Comparison of ENCODE assay signal across 8 mouse cellular contexts in the genomic region with DNA sequence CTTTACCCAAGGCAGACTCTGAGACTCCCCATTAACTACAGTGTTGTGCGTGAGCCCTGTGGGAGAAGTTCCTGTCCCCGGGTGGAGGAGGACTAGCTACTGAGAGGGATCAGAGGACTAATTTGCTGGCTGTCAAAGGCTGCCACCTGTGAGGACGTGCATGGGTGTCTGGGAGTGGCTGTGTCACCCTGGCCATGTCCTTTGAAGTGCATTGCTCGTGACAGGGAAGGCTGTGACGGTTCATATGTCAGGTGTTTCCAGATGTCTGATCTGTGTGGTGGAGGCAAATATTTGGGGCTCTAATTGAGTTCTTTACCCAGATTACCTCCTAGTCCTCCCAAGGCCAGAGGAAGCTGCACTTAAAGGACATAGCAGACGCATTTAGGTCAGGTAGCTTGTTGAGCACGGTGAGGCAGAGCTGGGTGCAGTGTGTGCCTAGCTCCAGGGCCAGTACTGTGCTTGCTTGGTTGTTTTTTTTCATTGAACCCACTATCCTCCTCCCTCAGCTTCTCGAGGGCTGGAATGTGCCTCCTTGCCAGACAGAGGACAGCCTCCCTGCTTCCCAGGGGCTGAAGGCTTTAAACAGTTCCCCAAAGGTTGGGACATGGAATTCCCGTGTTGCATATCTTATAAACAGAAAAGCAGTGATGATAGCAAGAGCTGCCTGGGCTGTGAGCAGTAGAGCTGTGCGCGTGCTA. TPM values are rescaled to one million over a fixed set of nuclear protein-coding genes. Genes with fewer than 3 reads are reported as not detected.
DNase-seq lines count a peak whose midpoint lies in the region; ATAC-seq lines count a peak whose summit lies in the region.

No protein-coding gene starts in this region.

- DNase-seq in lung, postnatal 36 days = no peak
- no peak for DNase-seq in spleen, adult 12 weeks (ENCODE audit: low spot score)
- DNase-seq in adrenal gland, postnatal 14 days = no peak

- H3K4me1 ChIP-seq in erythroblast, embryonic 14.5 days (ENCODE audit: control insufficient read depth) = peaks cover 43% of the 10 kb centered on the region
- H3K4me1 ChIP-seq in lung, embryonic 15.5 days = peaks cover 69% of the 10 kb centered on the region
- peaks cover 41% of the 10 kb centered on the region for H3K4me1 ChIP-seq in intestine, embryonic 15.5 days (replicated peaks)
- H3K4me1 ChIP-seq in stomach, embryonic 14.5 days (ENCODE audit: control insufficient read depth, insufficient read depth, low read length) = peaks cover 42% of the 10 kb centered on the region

- H3K4me2 ChIP-seq in lung, embryonic 15.5 days = peak overlapping the region; percentile 96
- H3K4me2 ChIP-seq in intestine, embryonic 15.5 days (replicated peaks) = peak overlapping the region; percentile 96
- H3K4me2 ChIP-seq in stomach, embryonic 14.5 days (replicated peaks; ENCODE audit: low read depth, low read length) = peak overlapping the region; percentile 95; the same call in 1 of the 2 replicates

- no peaks in the 10 kb centered on the region for H3K9me3 ChIP-seq in erythroblast, embryonic 14.5 days (ENCODE audit: control insufficient read depth, low read length)
- H3K9me3 ChIP-seq in lung, embryonic 15.5 days = no peaks in the 10 kb centered on the region
- no peaks in the 10 kb centered on the region for H3K9me3 ChIP-seq in intestine, embryonic 15.5 days
- H3K9me3 ChIP-seq in stomach, embryonic 14.5 days (ENCODE audit: control insufficient read depth, low read depth, low read length) = no peaks in the 10 kb centered on the region

- peak overlapping the region; percentile 78 for H3K4me3 ChIP-seq in erythroblast, embryonic 14.5 days (replicated peaks)
- peak overlapping the region; percentile 82 for H3K4me3 ChIP-seq in lung, embryonic 15.5 days
- H3K4me3 ChIP-seq in intestine, embryonic 15.5 days (replicated peaks) = 0 out of 2 replicates have a peak overlapping the region, but pooled peaks have one; percentile 80
- H3K4me3 ChIP-seq in stomach, embryonic 14.5 days (ENCODE audit: low read depth, low read length) = peak overlapping the region; percentile 75; the same call in 1 of the 2 replicates

- no peak overlapping the region for H3K27ac ChIP-seq in lung, embryonic 15.5 days
- H3K27ac ChIP-seq in intestine, embryonic 15.5 days = no peak overlapping the region
- no peak overlapping the region for H3K27ac ChIP-seq in stomach, embryonic 14.5 days (ENCODE audit: low read length)

- H3K36me3 ChIP-seq in erythroblast, embryonic 14.5 days (ENCODE audit: control insufficient read depth) = peaks cover 62% of the 10 kb centered on the region
- H3K36me3 ChIP-seq in lung, embryonic 15.5 days = 0 out of 2 replicates have a peak, but pooled peaks cover 7% of the 10 kb centered on the region
- no peaks in the 10 kb centered on the region for H3K36me3 ChIP-seq in intestine, embryonic 15.5 days
- peaks cover 5% of the 10 kb centered on the region; the same call in 1 of the 2 replicates for H3K36me3 ChIP-seq in stomach, embryonic 14.5 days (ENCODE audit: control insufficient read depth, insufficient read depth, low read length)

- WGBS in lung, embryonic 15.5 days = 36% methylated on average over 11 of the region's 11 CpGs
- WGBS in intestine, embryonic 15.5 days = 37% methylated on average over 11 of the region's 11 CpGs
- 32% methylated on average over 11 of the region's 11 CpGs for WGBS in stomach, embryonic 14.5 days

- no peaks in the 10 kb centered on the region for H3K27me3 ChIP-seq in erythroblast, embryonic 14.5 days (ENCODE audit: control insufficient read depth)
- no peaks in the 10 kb centered on the region for H3K27me3 ChIP-seq in lung, embryonic 15.5 days
- no peaks in the 10 kb centered on the region for H3K27me3 ChIP-seq in intestine, embryonic 15.5 days (replicated peaks)
- H3K27me3 ChIP-seq in stomach, embryonic 14.5 days (ENCODE audit: control insufficient read depth, insufficient read depth, low read length) = no peaks in the 10 kb centered on the region

- H3K9ac ChIP-seq in lung, embryonic 15.5 days = peak overlapping the region; percentile 18; the same call in 1 of the 2 replicates
- peak overlapping the region; percentile 3; the same call in 1 of the 2 replicates for H3K9ac ChIP-seq in intestine, embryonic 15.5 days
- no peak overlapping the region for H3K9ac ChIP-seq in stomach, embryonic 14.5 days (replicated peaks; ENCODE audit: low read depth, low read length)

- ATAC-seq in erythroblast, adult 5-6 weeks (replicated peaks; ENCODE audit: low FRiP score, poor library complexity, severe bottlenecking) = no peak
- ATAC-seq in lung, embryonic 15.5 days (ENCODE audit: borderline replicate concordance, extremely low read depth, low FRiP score, low TSS enrichment) = no peak
- no peak for ATAC-seq in intestine, embryonic 15.5 days
- ATAC-seq in stomach, embryonic 14.5 days (ENCODE audit: insufficient number of reproducible peaks, insufficient read depth, low FRiP score, low read depth) = no peak

RNA-seq across cellular contexts. Expression of a gene that starts 3.3 kb away (rescaled TPM):
- polyA plus RNA-seq in erythroblast, embryonic 14.5 days (2012) = 0.91 and 1.4 TPM in 2 replicates
- total RNA-seq in erythroblast, adult 5-6 weeks (2015; ENCODE audit: low replicate concordance) = 0.96 and 3.8 TPM in 2 replicates
- total RNA-seq in erythroblast, adult 5-6 weeks (2017; ENCODE audit: low replicate concordance) = 2.1 and 4.5 TPM in 2 replicates
- polyA plus RNA-seq in lung, embryonic 15.5 days (2015; fragmentation: Nextera tagmentation; extraction: Ambion mirVana) = 66.0 and 71.8 TPM in 2 replicates
- polyA plus RNA-seq in intestine, embryonic 15.5 days (2015; fragmentation: Nextera tagmentation; extraction: Ambion mirVana) = 43.7 and 45.4 TPM in 2 replicates
- polyA plus RNA-seq in stomach, embryonic 14.5 days (2014; fragmentation: Nextera tagmentation; extraction: Ambion mirVana) = 46.3 and 50.4 TPM in 2 replicates
- total RNA-seq in adrenal gland, postnatal 14 days (2021) = 5.8 TPM in 2 replicates

RNA-seq across cellular contexts. Expression of a gene that starts 23.4 kb away (rescaled TPM):
- 0.24 and 0.38 TPM in 2 replicates for polyA plus RNA-seq in erythroblast, embryonic 14.5 days (2012)
- total RNA-seq in erythroblast, adult 5-6 weeks (2015; ENCODE audit: low replicate concordance) = 3.6 and 5.0 TPM in 2 replicates
- total RNA-seq in erythroblast, adult 5-6 weeks (2017; ENCODE audit: low replicate concordance) = 1.9 and 2.8 TPM in 2 replicates
- 14.1 and 15.7 TPM in 2 replicates for polyA plus RNA-seq in lung, embryonic 15.5 days (2015; fragmentation: Nextera tagmentation; extraction: Ambion mirVana)
- polyA plus RNA-seq in intestine, embryonic 15.5 days (2015; fragmentation: Nextera tagmentation; extraction: Ambion mirVana) = 13.3 and 13.6 TPM in 2 replicates
- 16.0 and 16.4 TPM in 2 replicates for polyA plus RNA-seq in stomach, embryonic 14.5 days (2014; fragmentation: Nextera tagmentation; extraction: Ambion mirVana)
- total RNA-seq in adrenal gland, postnatal 14 days (2021) = 10.0 and 19.6 TPM in 2 replicates

Comparison
In these comparisons a context has a peak if more than half of its experiments do, and no peak if none do; other contexts are left out.
1. RNA of a gene that starts 3.3 kb away (polyA plus RNA-seq): 66.0 to 71.8 TPM in lung, embryonic 15.5 days, 46.3 to 50.4 TPM in stomach, embryonic 14.5 days and 43.7 to 45.4 TPM in intestine, embryonic 15.5 days; 0.91 to 1.4 TPM in erythroblast, embryonic 14.5 days; every median in the first group is over 10 times any median in the second.
2. RNA of a gene that starts 23.4 kb away (polyA plus RNA-seq): 16.0 to 16.4 TPM in stomach, embryonic 14.5 days, 14.1 to 15.7 TPM in lung, embryonic 15.5 days and 13.3 to 13.6 TPM in intestine, embryonic 15.5 days; 0.24 to 0.38 TPM in erythroblast, embryonic 14.5 days; every median in the first group is over 10 times any median in the second.
3. Peak in every context shown above with its lines, with median percentiles within 50 percentile points of each other: H3K4me3 ChIP-seq and H3K4me2 ChIP-seq.